Mouse (Mus musculus): ENCODE measurements at regions not wholly inside any gene's neighbourhood (a gene's known extent, or its start where the extent isn't known, plus 50 kb on each side); places are given as distances from the start of the nearest gene placed in this dataset.
A peak's percentile ranks its signal among the peaks of the same experiment; 100 is the strongest.
"Not testable (repeated sequence)": the region's sequence is repeated elsewhere in the genome, so short reads cannot be mapped to it uniquely, and the experiment has no call there.

DNA sequence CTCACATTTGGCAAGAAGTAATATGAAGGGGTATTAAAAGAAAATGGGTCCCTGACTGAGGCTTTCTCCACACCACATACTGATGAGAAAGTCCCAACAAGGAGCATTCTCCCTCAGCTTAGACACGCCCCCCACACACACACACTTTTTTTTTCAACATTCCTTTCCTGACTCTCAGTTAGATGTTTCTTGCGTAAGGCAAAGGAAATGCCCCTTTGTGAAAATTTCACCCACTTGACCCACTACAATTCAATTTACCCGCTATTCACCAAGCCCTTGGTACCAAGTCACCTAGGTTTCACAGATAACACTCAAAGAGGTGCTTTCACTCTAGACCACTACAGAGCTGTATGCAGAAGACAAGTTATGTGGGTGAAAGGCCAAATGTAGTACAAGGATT is 488.3 kb upstream of the Smim15 start:
- Histone ChIP-seq H3K27ac (ENCODE audit: low read depth, low read length) (no peak overlapping the region), H3K9me3 (ENCODE audit: low read length) (no peaks in the 10 kb centered on the region), H3K27me3 (ENCODE audit: insufficient read depth, low read length) (no peaks in the 10 kb centered on the region), H3K4me2 (ENCODE audit: low read depth, low read length, poor library complexity, severe bottlenecking) (no peak overlapping the region), H3K4me3 (ENCODE audit: low read depth, low read length) (no peak overlapping the region), H3K4me1 (ENCODE audit: insufficient read depth, low read length) (no peaks in the 10 kb centered on the region), H3K36me3 (ENCODE audit: insufficient read depth, low read length) (no peaks in the 10 kb centered on the region), H3K9ac (replicated peaks; ENCODE audit: low read length, poor library complexity, severe bottlenecking) (no peak overlapping the region)
- no peak for DNase-seq (ENCODE audit: low spot score)
- WGBS = 81% methylated on average over 3 of the region's 3 CpGs
- ATAC-seq (ENCODE audit: low FRiP score) = no peak
- TF ChIP-seq CTCF (IDR thresholded peaks at IDR 0.05) = no peak

DNA sequence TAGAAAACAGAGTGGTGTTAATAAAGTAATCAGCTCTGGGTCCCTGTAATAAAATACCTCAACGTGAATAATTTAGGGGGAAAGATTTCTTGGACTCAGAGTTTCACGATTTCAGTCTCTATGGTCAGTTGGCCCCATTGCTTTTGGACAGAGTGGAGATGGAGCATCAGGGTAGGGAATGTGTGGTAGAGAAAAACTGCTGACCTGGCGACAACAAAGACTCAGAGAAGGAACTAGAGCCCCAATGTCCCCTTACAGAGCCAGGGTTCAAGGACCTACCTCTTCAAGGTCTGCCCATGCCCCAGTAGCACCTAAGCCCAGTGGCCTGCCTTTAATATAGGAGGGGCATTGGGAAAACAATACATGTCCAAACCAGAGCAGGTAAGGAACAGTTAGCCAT is 490.2 kb upstream of the Smim15 start:
- no peak overlapping the region for H3K9ac ChIP-seq (replicated peaks; ENCODE audit: low read length, poor library complexity, severe bottlenecking)
- DNase-seq (ENCODE audit: low spot score) = no peak
- no peak overlapping the region for H3K4me3 ChIP-seq (ENCODE audit: low read depth, low read length)
- WGBS = 82% methylated on average over 3 of the region's 3 CpGs
- no peaks in the 10 kb centered on the region for H3K4me1 ChIP-seq (ENCODE audit: insufficient read depth, low read length)
- TF ChIP-seq CTCF (IDR thresholded peaks at IDR 0.05) = no peak
- no peak overlapping the region for H3K4me2 ChIP-seq (ENCODE audit: low read depth, low read length, poor library complexity, severe bottlenecking)
- H3K36me3 ChIP-seq (ENCODE audit: insufficient read depth, low read length) = no peaks in the 10 kb centered on the region
- ATAC-seq (ENCODE audit: low FRiP score) = no peak
- no peak overlapping the region for H3K27ac ChIP-seq (ENCODE audit: low read depth, low read length)
- H3K27me3 ChIP-seq (ENCODE audit: insufficient read depth, low read length) = no peaks in the 10 kb centered on the region
- no peaks in the 10 kb centered on the region for H3K9me3 ChIP-seq (ENCODE audit: low read length)

GRCm38 (mm10) chr13:107552165-107552564 is 492.1 kb upstream of the Smim15 start:
- Histone ChIP-seq H3K27ac (ENCODE audit: low read depth, low read length) (no peak overlapping the region), H3K27me3 (ENCODE audit: insufficient read depth, low read length) (no peaks in the 10 kb centered on the region), H3K4me3 (ENCODE audit: low read depth, low read length) (no peak overlapping the region), H3K36me3 (ENCODE audit: insufficient read depth, low read length) (no peaks in the 10 kb centered on the region), H3K9ac (replicated peaks; ENCODE audit: low read length, poor library complexity, severe bottlenecking) (no peak overlapping the region), H3K9me3 (ENCODE audit: low read length) (no peaks in the 10 kb centered on the region), H3K4me2 (ENCODE audit: low read depth, low read length, poor library complexity, severe bottlenecking) (no peak overlapping the region), H3K4me1 (ENCODE audit: insufficient read depth, low read length) (no peaks in the 10 kb centered on the region)
- ATAC-seq (ENCODE audit: low FRiP score) (no peak), DNase-seq (ENCODE audit: low spot score) (no peak)
- 92% methylated on average over 4 of the region's 4 CpGs for WGBS
- TF ChIP-seq CTCF (IDR thresholded peaks at IDR 0.05) = no peak

GRCm38 (mm10) chr13:107549995-107550394 is 494.3 kb upstream of the Smim15 start:
- H3K9me3 ChIP-seq (ENCODE audit: low read length); H3K4me1 ChIP-seq (ENCODE audit: insufficient read depth, low read length); H3K36me3 ChIP-seq (ENCODE audit: insufficient read depth, low read length); H3K27me3 ChIP-seq (ENCODE audit: insufficient read depth, low read length); H3K27ac ChIP-seq (ENCODE audit: low read depth, low read length); H3K4me2 ChIP-seq (ENCODE audit: low read depth, low read length, poor library complexity, severe bottlenecking); H3K9ac ChIP-seq (replicated peaks; ENCODE audit: low read length, poor library complexity, severe bottlenecking); ATAC-seq (ENCODE audit: low FRiP score); H3K4me3 ChIP-seq (ENCODE audit: low read depth, low read length); DNase-seq (ENCODE audit: low spot score): not testable (repeated sequence)
- 97% methylated on average over 7 of the region's 7 CpGs for WGBS

DNA sequence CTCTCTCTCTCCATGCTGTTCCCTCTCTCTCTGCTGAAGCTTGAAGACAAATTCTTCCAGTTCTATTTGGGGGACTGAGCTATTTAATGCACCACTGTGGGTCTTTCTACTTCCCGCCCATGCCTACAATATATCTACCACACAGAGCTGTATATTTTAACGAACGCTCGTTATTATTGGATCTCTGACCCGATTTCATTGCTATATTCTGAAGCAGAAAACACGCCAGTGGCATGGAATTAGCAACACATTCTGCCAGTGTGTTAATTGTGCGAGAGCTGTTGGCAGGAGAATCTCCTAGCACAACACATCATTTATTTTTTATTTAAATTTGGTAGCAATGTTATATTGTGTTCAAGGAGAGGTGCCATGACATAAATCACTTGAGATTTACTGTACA is 497.2 kb upstream of the Smim15 start:
- Histone ChIP-seq H3K27me3 (ENCODE audit: insufficient read depth, low read length) (no peaks in the 10 kb centered on the region), H3K9me3 (ENCODE audit: low read length) (no peaks in the 10 kb centered on the region), H3K36me3 (ENCODE audit: insufficient read depth, low read length) (no peaks in the 10 kb centered on the region), H3K4me3 (ENCODE audit: low read depth, low read length) (no peak overlapping the region), H3K4me1 (ENCODE audit: insufficient read depth, low read length) (peaks cover 7% of the 10 kb centered on the region; the same call in 1 of the 2 replicates), H3K27ac (ENCODE audit: low read depth, low read length) (peak overlapping the region; percentile 32; the same call in 1 of the 2 replicates), H3K4me2 (ENCODE audit: low read depth, low read length, poor library complexity, severe bottlenecking) (no peak overlapping the region), H3K9ac (replicated peaks; ENCODE audit: low read length, poor library complexity, severe bottlenecking) (no peak overlapping the region)
- DNase-seq (ENCODE audit: low spot score) = no peak
- no peak for TF ChIP-seq CTCF (IDR thresholded peaks at IDR 0.05)
- no peak for ATAC-seq (ENCODE audit: low FRiP score)
- WGBS = 62% methylated on average over 7 of the region's 7 CpGs

DNA sequence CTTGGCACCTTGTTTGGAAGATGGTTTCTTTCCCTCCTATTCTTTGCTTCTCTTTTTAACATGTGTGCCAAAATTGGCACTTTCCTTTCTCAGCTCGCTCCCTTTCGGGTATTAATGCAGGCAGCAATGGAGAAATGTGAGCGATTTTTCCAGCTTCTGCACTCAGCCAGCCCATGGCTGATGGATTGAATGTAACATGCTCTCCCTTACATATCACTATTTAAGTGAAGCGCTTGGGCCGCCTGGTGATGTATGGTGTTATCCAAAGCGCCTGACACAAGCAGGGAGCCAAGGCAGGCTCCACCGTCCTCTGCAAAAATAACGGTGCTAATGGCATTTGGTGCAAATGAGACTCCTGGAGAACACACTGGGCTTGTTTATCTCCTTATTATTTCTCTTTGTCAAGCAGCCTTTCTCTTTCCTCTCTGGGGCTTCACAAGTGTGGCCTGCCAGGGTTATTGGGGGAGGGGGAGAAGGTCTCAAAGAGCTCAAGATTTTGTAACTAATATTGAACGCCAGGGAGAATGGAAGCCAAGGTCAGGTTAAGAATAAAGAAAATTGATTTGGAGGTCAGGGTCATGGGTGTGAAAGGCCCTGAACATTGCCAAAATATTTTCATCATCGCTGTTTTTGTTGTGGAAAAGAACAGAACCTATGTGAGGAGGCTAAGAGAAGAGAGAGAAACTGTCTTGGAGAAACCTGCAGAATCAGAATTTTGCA is 497.9 kb upstream of the Smim15 start:
- Histone ChIP-seq H3K27ac (ENCODE audit: low read depth, low read length) (peak overlapping the region; percentile 55), H3K9ac (replicated peaks; ENCODE audit: low read length, poor library complexity, severe bottlenecking) (no peak overlapping the region), H3K4me3 (ENCODE audit: low read depth, low read length) (no peak overlapping the region), H3K4me1 (ENCODE audit: insufficient read depth, low read length) (peaks cover 10% of the 10 kb centered on the region; the same call in 1 of the 2 replicates), H3K4me2 (ENCODE audit: low read depth, low read length, poor library complexity, severe bottlenecking) (no peak overlapping the region), H3K27me3 (ENCODE audit: insufficient read depth, low read length) (no peaks in the 10 kb centered on the region), H3K9me3 (ENCODE audit: low read length) (no peaks in the 10 kb centered on the region), H3K36me3 (ENCODE audit: insufficient read depth, low read length) (no peaks in the 10 kb centered on the region)
- no peak for DNase-seq (ENCODE audit: low spot score)
- ATAC-seq (ENCODE audit: low FRiP score) = no peak
- 44% methylated on average over 10 of the region's 10 CpGs for WGBS
- no peak for TF ChIP-seq CTCF (IDR thresholded peaks at IDR 0.05)

Data from midbrain, postnatal 0 days (tissue).